ENCODE assay signal across 8 mouse cellular contexts in genomic region chr17:33552964-33553363, GRCm38 (mm10). TPM values are rescaled to one million over a fixed set of nuclear protein-coding genes. Genes with fewer than 3 reads are reported as not detected.
DNase-seq lines count a peak whose midpoint lies in the region; ATAC-seq and TF ChIP-seq lines count a peak whose summit lies in the region.

No protein-coding gene starts in this region.

- TF ChIP-seq CTCF in cortical plate, adult 2 months (IDR thresholded peaks at IDR 0.05; ENCODE audit: extremely low read depth, insufficient read depth, low read length), result peak; percentile 54

- TF ChIP-seq POLR2A in cortical plate, adult 2 months (IDR thresholded peaks at IDR 0.05; ENCODE audit: extremely low read depth, insufficient read depth, low read length), result no peak

- peak; percentile 75 for DNase-seq in CD4-positive, CD25-positive, alpha-beta regulatory T cell, adult 2 months (ENCODE audit: low read depth, low spot score)
- peak; percentile 39 to 42 for DNase-seq in layer of hippocampus, postnatal 10 days (ENCODE audit: low spot score in 2 of 2)
- DNase-seq in layer of hippocampus, adult 11-12 months (ENCODE audit: low spot score), result no peak
- peak; percentile 31 for DNase-seq in kidney, postnatal 14 days
- DNase-seq in frontal cortex, postnatal 10 days (ENCODE audit: low spot score in 2 of 2), result no peak

- 45% methylated on average over 4 of the region's 4 CpGs for WGBS in midbrain, embryonic 12.5 days

- no peak overlapping the region for H3K9ac ChIP-seq in midbrain, embryonic 12.5 days (replicated peaks)

- H3K4me3 ChIP-seq in cortical plate, adult 2 months (ENCODE audit: insufficient read depth, low read length), result no peak overlapping the region
- no peak overlapping the region for H3K4me3 ChIP-seq in midbrain, embryonic 12.5 days

- peaks cover 38% of the 10 kb centered on the region for H3K36me3 ChIP-seq in midbrain, embryonic 12.5 days

- no peaks in the 10 kb centered on the region for H3K4me1 ChIP-seq in cortical plate, adult 2 months (ENCODE audit: control insufficient read depth, insufficient read depth, low read length)
- H3K4me1 ChIP-seq in midbrain, embryonic 12.5 days, result no peaks in the 10 kb centered on the region

- no peaks in the 10 kb centered on the region for H3K27me3 ChIP-seq in midbrain, embryonic 12.5 days

- ATAC-seq in CD4-positive, CD25-positive, alpha-beta regulatory T cell, adult 4 months, result no peak
- ATAC-seq in midbrain, embryonic 12.5 days (ENCODE audit: low FRiP score, low read depth), result 0 out of 2 replicates have a peak, but pooled peaks have one; percentile 12

- no peaks in the 10 kb centered on the region for H3K9me3 ChIP-seq in midbrain, embryonic 12.5 days

- H3K27ac ChIP-seq in cortical plate, adult 2 months (ENCODE audit: insufficient read depth, low read length), result no peak overlapping the region
- H3K27ac ChIP-seq in midbrain, embryonic 12.5 days (replicated peaks), result no peak overlapping the region

- H3K4me2 ChIP-seq in midbrain, embryonic 12.5 days (replicated peaks), result no peak overlapping the region

RNA-seq across cellular contexts. Expression of gene Myo1f, which starts 2.5 kb away (rescaled TPM):
- 10 to 100 TPM; 51.2 to 91.0 TPM for polyA plus RNA-seq in CD4-positive, CD25-positive, alpha-beta regulatory T cell, adult 4 months (2017; shearing (Covaris generic))
- 1 to 10 TPM; 1.5 to 1.6 TPM for total RNA-seq in layer of hippocampus, postnatal 10 days (2021)
- 2.4 and 2.5 TPM in 2 replicates for polyA plus RNA-seq in cortical plate, adult 2 months (2012; rRNA removed)
- polyA plus RNA-seq in midbrain, embryonic 12.5 days (2016; fragmentation: Nextera tagmentation; extraction: Ambion mirVana), result 2.6 and 3.5 TPM in 2 replicates

RNA-seq across cellular contexts. Expression of gene Adamts10, which starts 29.0 kb away (rescaled TPM):
- polyA plus RNA-seq in CD4-positive, CD25-positive, alpha-beta regulatory T cell, adult 4 months (2017; shearing (Covaris generic)), result 10 to 100 TPM; 53.9 to 80.8 TPM
- 10 to 100 TPM; 37.2 to 37.5 TPM for total RNA-seq in layer of hippocampus, postnatal 10 days (2021)
- polyA plus RNA-seq in cortical plate, adult 2 months (2012; rRNA removed), result 47.2 and 50.7 TPM in 2 replicates
- 51.3 and 59.4 TPM in 2 replicates for polyA plus RNA-seq in midbrain, embryonic 12.5 days (2016; fragmentation: Nextera tagmentation; extraction: Ambion mirVana)

Comparison
In these comparisons a context has a peak if more than half of its experiments do, and no peak if none do; other contexts are left out.
1. DNase-seq: peak in CD4-positive, CD25-positive, alpha-beta regulatory T cell, adult 2 months (single experiment), layer of hippocampus, postnatal 10 days (2 of 2) and kidney, postnatal 14 days (single experiment); none in layer of hippocampus, adult 11-12 months (single experiment) and frontal cortex, postnatal 10 days (0 of 2).
2. RNA of gene Myo1f, which starts 2.5 kb away (polyA plus RNA-seq): 51.2 to 91.0 TPM in CD4-positive, CD25-positive, alpha-beta regulatory T cell, adult 4 months; 2.6 to 3.5 TPM in midbrain, embryonic 12.5 days and 2.4 to 2.5 TPM in cortical plate, adult 2 months; every median in the first group is over 10 times any median in the second.